Mouse (Mus musculus) MEL (cell line): ENCODE measurements around the gene Tbx15. TPM values are rescaled to one million over a fixed set of nuclear protein-coding genes. Genes with fewer than 3 reads are reported as not detected.

ENCODE experiments used
- DNase-seq: peaks from one replicate; pipeline ENCODE4 v3.0.0; 2011; ENCODE audit warnings: low read depth, low spot score
- H3K27ac ChIP-seq: 2 replicates; pipeline ENCODE4 v1.5.1; 2012; ENCODE audit warnings: low read depth, mild to moderate bottlenecking, control low read depth, low read length, moderate library complexity; ENCODE audit not compliant: control insufficient read depth
- H3K27me3 ChIP-seq, 2 experiments: fragments of 150-350 bp in 1 of 2; sonication (generic) in 1 of 2; 2 replicates each; pipeline ENCODE4 v1.6.1; 2012; ENCODE audit warnings: low read length in 2 of 2, mild to moderate bottlenecking in 2 of 2, improper control_type of control experiment in 1 of 2, moderate library complexity in 1 of 2; ENCODE audit not compliant: insufficient read depth in 2 of 2, control insufficient read depth in 1 of 2
- H3K36me3 ChIP-seq, 2 experiments: 2 replicates each; pipeline ENCODE4 v1.6.1; 2012 to 2014; ENCODE audit warnings: low read length in 2 of 2, improper control_type of control experiment in 1 of 2, inconsistent platforms in 1 of 2, mild to moderate bottlenecking in 1 of 2; ENCODE audit not compliant: insufficient read depth in 2 of 2, control insufficient read depth in 1 of 2
- H3K4me1 ChIP-seq, 2 experiments: fragments of 150-350 bp in 1 of 2; sonication (generic) in 1 of 2; 2 replicates each; pipeline ENCODE4 v1.6.1; 2012; ENCODE audit warnings: low read length in 2 of 2, improper control_type of control experiment in 1 of 2, mild to moderate bottlenecking in 1 of 2; ENCODE audit not compliant: insufficient read depth in 2 of 2, control insufficient read depth in 1 of 2
- H3K4me3 ChIP-seq, 2 experiments: fragments of 150-350 bp in 1 of 2; sonication (generic) in 1 of 2; 2 replicates each; pipeline ENCODE4 v1.5.1; 2012; ENCODE audit warnings: low read depth in 2 of 2, low read length in 2 of 2, mild to moderate bottlenecking in 2 of 2, moderate library complexity in 2 of 2, control low read depth in 1 of 2, improper control_type of control experiment in 1 of 2; ENCODE audit not compliant: control insufficient read depth in 1 of 2, insufficient read depth in 1 of 2
- H3K79me2 ChIP-seq: 2 replicates; pipeline ENCODE4 v1.6.1; 2012; ENCODE audit warnings: mild to moderate bottlenecking, low read length, moderate library complexity; ENCODE audit not compliant: control insufficient read depth, poor library complexity, insufficient read depth
- H3K9ac ChIP-seq: 2 replicates; pipeline ENCODE4 v1.6.1; 2012; ENCODE audit warnings: low read depth, mild to moderate bottlenecking, control low read depth, low read length, moderate library complexity; ENCODE audit not compliant: control insufficient read depth, poor library complexity, severe bottlenecking
- H3K9me3 ChIP-seq: fragments of 150-350 bp; sonication (generic); replicated peaks from 2 replicates; pipeline ENCODE4 v1.6.1; 2012; ENCODE audit warnings: mild to moderate bottlenecking, low read length, improper control_type of control experiment, moderate library complexity; ENCODE audit not compliant: insufficient read depth
- BHLHE40 ChIP-seq: IDR thresholded peaks from 2 replicates; pipeline ENCODE4 v1.6.1; 2012; ENCODE audit warnings: low read depth, mild to moderate bottlenecking, inconsistent platforms, low read length, improper control_type of control experiment, borderline replicate concordance
- CHD1 ChIP-seq: IDR thresholded peaks from 2 replicates; pipeline ENCODE4 v1.6.1; 2012; ENCODE audit warnings: low read depth, mild to moderate bottlenecking, inconsistent platforms, low read length, improper control_type of control experiment
- CHD2 ChIP-seq: IDR thresholded peaks from 2 replicates; pipeline ENCODE4 v1.6.1; 2011; ENCODE audit warnings: low read length, improper control_type of control experiment
- CTCF ChIP-seq, 3 experiments: IDR thresholded peaks in 2 of 3; conservative IDR thresholded peaks in 1 of 3; 2 replicates each; pipeline ENCODE4 v1.5.1; 2011 to 2012; ENCODE audit warnings: low read length in 3 of 3, low read depth in 2 of 3, mild to moderate bottlenecking in 2 of 3, improper control_type of control experiment in 1 of 3, inconsistent platforms in 1 of 3, mixed read lengths in 1 of 3, moderate library complexity in 1 of 3; ENCODE audit not compliant: control insufficient read depth in 1 of 3, insufficient read depth in 1 of 3, poor library complexity in 1 of 3, severe bottlenecking in 1 of 3
- E2F4 ChIP-seq: IDR thresholded peaks from 2 replicates; pipeline ENCODE4 v1.6.1; 2011; ENCODE audit warnings: low read depth, low read length, improper control_type of control experiment, borderline replicate concordance
- ETS1 ChIP-seq: IDR thresholded peaks from 2 replicates; pipeline ENCODE4 v1.6.1; 2012; ENCODE audit warnings: low read depth, mild to moderate bottlenecking, inconsistent platforms, low read length, improper control_type of control experiment, moderate library complexity
- MAX ChIP-seq: IDR thresholded peaks from 2 replicates; pipeline ENCODE4 v1.6.1; 2011; ENCODE audit warnings: low read length, improper control_type of control experiment
- MAZ ChIP-seq: IDR thresholded peaks from 2 replicates; pipeline ENCODE4 v1.6.1; 2012; ENCODE audit warnings: low read depth, mild to moderate bottlenecking, inconsistent platforms, low read length, improper control_type of control experiment
- MYB ChIP-seq: IDR thresholded peaks from 2 replicates; pipeline ENCODE4 v1.6.1; 2011; ENCODE audit warnings: mild to moderate bottlenecking, low read depth, low read length, improper control_type of control experiment
- NELFE ChIP-seq: IDR thresholded peaks from 2 replicates; pipeline ENCODE4 v1.6.1; 2011; ENCODE audit warnings: low read depth, low read length, improper control_type of control experiment
- NRF1 ChIP-seq: IDR thresholded peaks from 2 replicates; pipeline ENCODE4 v1.6.1; 2014; ENCODE audit warnings: low read depth, mild to moderate bottlenecking, inconsistent platforms, low read length, improper control_type of control experiment, moderate library complexity; ENCODE audit not compliant: poor library complexity, insufficient read depth, severe bottlenecking
- POLR2AphosphoS2 ChIP-seq: IDR thresholded peaks from 2 replicates; pipeline ENCODE4 v1.6.1; 2011; ENCODE audit warnings: low read length, improper control_type of control experiment
- POLR2AphosphoS5 ChIP-seq: IDR thresholded peaks from 2 replicates; pipeline ENCODE4 v1.6.1; 2012; ENCODE audit warnings: low read depth, borderline replicate concordance, mild to moderate bottlenecking, inconsistent platforms, low read length, moderate library complexity, mixed read lengths
- SMC3 ChIP-seq: IDR thresholded peaks from 2 replicates; pipeline ENCODE4 v1.6.1; 2011; ENCODE audit warnings: low read depth, low read length, improper control_type of control experiment
- TAL1 ChIP-seq: IDR thresholded peaks from 2 replicates; pipeline ENCODE4 v1.6.1; 2012; ENCODE audit warnings: mild to moderate bottlenecking, inconsistent platforms, low read length, moderate library complexity, mixed read lengths
- TCF12 ChIP-seq: IDR thresholded peaks from 2 replicates; pipeline ENCODE4 v1.6.1; 2014; ENCODE audit warnings: low read depth, mild to moderate bottlenecking, inconsistent platforms, low read length, improper control_type of control experiment, moderate library complexity
- UBTF ChIP-seq: IDR thresholded peaks from 2 replicates; pipeline ENCODE4 v1.6.1; 2012; ENCODE audit warnings: low read depth, mild to moderate bottlenecking, inconsistent platforms, low read length, improper control_type of control experiment, moderate library complexity, borderline replicate concordance; ENCODE audit not compliant: insufficient read depth
- USF1 ChIP-seq: IDR thresholded peaks from 2 replicates; pipeline ENCODE4 v1.6.1; 2014; ENCODE audit warnings: low read depth, mild to moderate bottlenecking, inconsistent platforms, low read length, improper control_type of control experiment, moderate library complexity
- USF2 ChIP-seq, 2 experiments: IDR thresholded peaks; 2 replicates each; pipeline ENCODE4 v1.6.1; 2011 to 2012; ENCODE audit warnings: improper control_type of control experiment in 2 of 2, low read length in 2 of 2, borderline replicate concordance in 1 of 2, inconsistent platforms in 1 of 2, low read depth in 1 of 2, mild to moderate bottlenecking in 1 of 2; ENCODE audit not compliant: insufficient read depth in 1 of 2
- ZC3H11A ChIP-seq: IDR thresholded peaks from 2 replicates; pipeline ENCODE4 v1.6.1; 2012; ENCODE audit warnings: low read depth, mild to moderate bottlenecking, inconsistent platforms, low read length, improper control_type of control experiment
- ZKSCAN1 ChIP-seq: IDR thresholded peaks from 2 replicates; pipeline ENCODE4 v1.6.1; 2012; ENCODE audit warnings: low read depth, mild to moderate bottlenecking, inconsistent platforms, low read length, improper control_type of control experiment, moderate library complexity
- polyA plus RNA-seq, 2 experiments: library from polyadenylated mRNA; stranded (reverse) in 1 of 2; unstranded in 1 of 2; fragments of >175 nt in 1 of 2; fragments of >200 nt in 1 of 2; gene quantifications; 2 replicates each; pipeline versions ENCODE4 v1.2.1 to v1.2.4; 2012; ENCODE audit warnings: low replicate concordance in 2 of 2, low read depth in 1 of 2; ENCODE audit not compliant: insufficient read length in 2 of 2, insufficient read depth in 1 of 2, missing spikeins in 1 of 2
- total RNA-seq: library from RNA; depleted of rRNA; stranded (reverse); fragments of 300-350 nt; gene quantifications from 2 replicates; pipeline ENCODE4 v1.2.3, GENCODE M21; 2012

The Tbx15 gene
- total and polyA plus RNA-seq, 3 experiments, result 8.9 to 13.0 TPM; not detected in 1

DNA sequence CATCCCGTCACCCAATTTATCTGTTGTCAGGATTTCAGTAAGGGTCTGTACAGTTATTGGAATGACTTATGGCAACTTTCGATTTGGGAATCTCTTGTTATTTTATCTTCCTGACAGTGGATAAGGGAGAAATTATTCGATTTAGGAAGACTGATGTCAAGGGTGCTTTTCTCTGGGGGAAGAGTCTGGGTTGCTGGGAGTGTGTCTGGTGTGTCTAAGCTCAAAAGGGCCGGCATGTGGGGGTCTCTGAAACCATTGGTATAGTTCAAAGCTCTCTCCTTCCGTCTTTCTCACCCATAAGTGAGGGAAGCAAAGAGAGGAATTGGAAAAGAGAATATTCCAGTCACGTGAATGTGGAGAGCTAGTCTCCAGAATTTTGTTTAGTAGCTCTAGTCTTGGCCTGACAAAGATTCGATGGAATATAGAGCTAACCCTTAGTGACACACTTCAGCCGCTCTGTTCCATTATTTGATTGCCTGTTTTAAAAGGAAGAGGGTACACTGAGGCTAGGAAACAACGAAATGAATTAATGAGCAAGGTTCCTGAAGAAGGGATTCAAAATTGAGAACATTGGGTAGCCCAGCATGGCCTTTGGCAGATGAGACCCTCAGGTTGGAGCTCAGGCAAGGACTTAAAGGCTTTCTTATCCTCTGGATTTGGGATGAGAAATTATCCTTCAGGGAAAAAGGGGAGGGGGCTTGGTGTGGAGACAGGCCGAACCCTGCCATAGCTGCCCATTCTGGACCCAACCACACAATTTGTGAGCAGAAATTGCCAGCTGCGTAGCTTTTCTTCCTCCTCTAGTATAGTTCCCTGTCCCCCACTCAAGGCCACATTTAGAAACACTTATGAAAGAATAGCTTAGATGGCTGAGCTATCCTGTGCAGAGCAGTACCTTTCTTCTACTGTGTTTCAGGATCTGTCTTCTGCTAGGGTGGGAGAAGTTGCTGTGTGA lies 15.5 kb downstream of the Tbx15 start:
- no peak for DNase-seq

DNA sequence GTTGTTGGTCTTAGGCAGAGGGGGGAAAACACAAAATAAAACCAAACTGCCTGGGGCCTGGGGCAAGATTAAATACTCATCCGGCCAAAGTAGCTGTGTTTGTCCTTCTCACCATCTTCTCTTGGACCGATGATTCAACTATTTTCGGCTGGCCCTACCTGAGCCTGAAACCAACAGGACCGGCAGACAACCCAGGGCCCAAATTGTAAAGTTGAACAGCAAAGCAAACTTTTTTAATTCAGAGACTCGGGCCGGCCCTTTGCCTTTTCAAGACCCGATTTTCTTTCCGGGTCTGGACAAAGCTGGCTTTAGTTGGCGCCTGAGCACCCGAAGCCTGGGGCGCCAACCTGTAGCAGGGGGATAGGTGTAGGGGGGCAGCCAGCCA lies 16.2 kb downstream of the Tbx15 start:
- Histone ChIP-seq H3K9ac (no peak overlapping the region), H3K4me3 (no peak overlapping the region), H3K9me3 (no peaks in the 10 kb centered on the region), H3K4me1 (peaks cover 0 to 7% of the 10 kb centered on the region in 2 experiments; a peak in 1 of 4 replicates), H3K36me3 (peaks cover 0 to 3% of the 10 kb centered on the region in 2 experiments; a peak in 1 of 4 replicates), H3K27me3 (no peaks in the 10 kb centered on the region), H3K79me2 (peaks cover 30% of the 10 kb centered on the region)
- DNase-seq, result no peak
- TF ChIP-seq ZC3H11A (no peak), USF1 (no peak), CHD1 (no peak), CTCF (IDR thresholded peaks at IDR 0.05 in 2 of 3, conservative IDR thresholded peaks at IDR 0.05 in 1 of 3; ENCODE audit: control insufficient read depth in 1 of 3, insufficient read depth in 1 of 3, low read depth in 2 of 3, low read length in 3 of 3, poor library complexity in 1 of 3, severe bottlenecking in 1 of 3) (no peak), CHD2 (no peak)
- TF ChIP-seq, all 39 proteins: peak for 0
- H3K27ac ChIP-seq, result no peak overlapping the region

More for the DNA sequence above, 15.5 kb downstream of the Tbx15 start:
- Histone ChIP-seq H3K79me2 (peaks cover 30% of the 10 kb centered on the region), H3K4me3 (peak overlapping the region; percentile 87 to 99), H3K4me1 (peaks cover 0 to 7% of the 10 kb centered on the region in 2 experiments; a peak in 1 of 4 replicates)
- no peak for TF ChIP-seq MAZ
- no peak for TF ChIP-seq E2F4
- TF ChIP-seq SMC3, result no peak
- TF ChIP-seq ZKSCAN1, result no peak
- no peak for TF ChIP-seq ETS1
- TF ChIP-seq USF2 (IDR thresholded peaks at IDR 0.05; ENCODE audit: borderline replicate concordance in 1 of 2, insufficient read depth in 1 of 2, low read depth in 1 of 2, low read length in 2 of 2), result no peak
- no peak for TF ChIP-seq UBTF
- TF ChIP-seq, all 39 proteins: peak for 0
- H3K27ac ChIP-seq, result no peak overlapping the region
- peak overlapping the region; percentile 99 for H3K9ac ChIP-seq
- no peaks in the 10 kb centered on the region for H3K9me3 ChIP-seq
- no peaks in the 10 kb centered on the region for H3K27me3 ChIP-seq
- H3K36me3 ChIP-seq, result peaks cover 0 to 3% of the 10 kb centered on the region in 2 experiments; a peak in 1 of 4 replicates

DNA sequence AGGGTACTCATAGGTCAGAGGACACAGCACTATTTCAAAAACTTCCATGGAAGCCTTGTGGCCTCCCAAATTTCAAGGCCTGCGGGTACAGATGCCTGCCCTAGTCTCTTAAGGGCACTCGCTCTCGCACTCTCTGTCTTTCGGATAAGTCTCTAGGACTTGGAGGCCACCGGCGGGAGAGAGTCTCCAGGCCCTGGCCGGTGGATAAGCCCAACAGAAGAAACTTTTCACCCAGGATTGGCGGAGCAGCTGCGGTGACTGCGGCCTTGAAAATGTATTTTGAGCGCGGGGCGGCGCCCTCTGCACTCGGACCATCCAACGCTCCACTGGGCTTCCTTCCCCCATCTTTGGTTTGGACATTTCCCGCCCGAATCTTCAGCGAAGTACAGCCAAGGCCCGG lies 16.6 kb downstream of the Tbx15 start:
- peaks cover 30% of the 10 kb centered on the region for H3K79me2 ChIP-seq
- peaks cover 0 to 7% of the 10 kb centered on the region in 2 experiments; a peak in 1 of 4 replicates for H3K4me1 ChIP-seq
- no peak overlapping the region for H3K4me3 ChIP-seq
- H3K27me3 ChIP-seq, result no peaks in the 10 kb centered on the region
- H3K36me3 ChIP-seq, result peaks cover 0 to 3% of the 10 kb centered on the region in 2 experiments; a peak in 1 of 4 replicates
- DNase-seq, result no peak
- TF ChIP-seq POLR2AphosphoS5 (no peak), POLR2AphosphoS2 (no peak), BHLHE40 (no peak), TCF12 (no peak), TAL1 (no peak), CTCF (IDR thresholded peaks at IDR 0.05 in 2 of 3, conservative IDR thresholded peaks at IDR 0.05 in 1 of 3; ENCODE audit: control insufficient read depth in 1 of 3, insufficient read depth in 1 of 3, low read depth in 2 of 3, low read length in 3 of 3, poor library complexity in 1 of 3, severe bottlenecking in 1 of 3) (no peak), MAX (no peak), USF2 (IDR thresholded peaks at IDR 0.05; ENCODE audit: borderline replicate concordance in 1 of 2, insufficient read depth in 1 of 2, low read depth in 1 of 2, low read length in 2 of 2) (no peak), ZC3H11A (no peak), CHD1 (no peak), CHD2 (no peak), NRF1 (no peak), ETS1 (no peak), NELFE (no peak), MYB (no peak), ZKSCAN1 (no peak), SMC3 (no peak), E2F4 (no peak)
- no peaks in the 10 kb centered on the region for H3K9me3 ChIP-seq
- H3K9ac ChIP-seq, result no peak overlapping the region
- no peak overlapping the region for H3K27ac ChIP-seq
